Mouse (Mus musculus) heart, embryonic 13.5 days (tissue): ENCODE data around the gene E130309D02Rik. TPM values are rescaled to one million over a fixed set of nuclear protein-coding genes. Genes with fewer than 3 reads are reported as not detected.

ENCODE experiments used
- ATAC-seq: fragments of 200-750 bp; cut with Nextera tagmentation; 2 replicates; pipeline ENCODE4 v1.8.0; 2017; ENCODE audit warnings: moderate TSS enrichment; ENCODE audit not compliant: insufficient number of reproducible peaks, low FRiP score, low TSS enrichment; ENCODE audit errors: extremely low read depth
- H3K27ac ChIP-seq: fragments of 300-500 bp; sonication (generic); replicated peaks from 2 replicates; pipeline ENCODE4 v1.5.1; 2015; ENCODE audit warnings: moderate library complexity, mild to moderate bottlenecking, inconsistent platforms
- H3K27me3 ChIP-seq: fragments of 300-500 bp; sonication (generic); replicated peaks from 2 replicates; pipeline ENCODE4 v1.6.1; 2015; ENCODE audit warnings: mild to moderate bottlenecking, inconsistent platforms
- H3K36me3 ChIP-seq: fragments of 300-500 bp; sonication (generic); 2 replicates; pipeline ENCODE4 v1.6.1; 2015; ENCODE audit warnings: mild to moderate bottlenecking, inconsistent platforms
- H3K4me1 ChIP-seq: fragments of 300-500 bp; sonication (generic); 2 replicates; pipeline ENCODE4 v1.6.1; 2015; ENCODE audit warnings: inconsistent platforms
- H3K4me2 ChIP-seq: fragments of 300-500 bp; sonication (generic); 2 replicates; pipeline ENCODE4 v1.6.1; 2015; ENCODE audit warnings: inconsistent platforms, mild to moderate bottlenecking, moderate library complexity
- H3K4me3 ChIP-seq: fragments of 300-500 bp; sonication (generic); 2 replicates; pipeline ENCODE4 v1.5.1; 2015; ENCODE audit warnings: moderate library complexity, mild to moderate bottlenecking, inconsistent platforms
- H3K9ac ChIP-seq: fragments of 300-500 bp; sonication (generic); 2 replicates; pipeline ENCODE4 v1.6.1; 2015; ENCODE audit warnings: inconsistent platforms, mild to moderate bottlenecking, moderate library complexity
- H3K9me3 ChIP-seq: fragments of 300-500 bp; sonication (generic); 2 replicates; pipeline ENCODE4 v1.6.1; 2016; ENCODE audit warnings: inconsistent platforms
- WGBS: fragments of 180-500 bp; shearing (Covaris S2); methylation state at CpG from one replicate; pipeline ENCODE4 v1.1.7; 2015; ENCODE audit warnings: mixed read lengths; 5-methylcytosine and 5-hydroxymethylcytosine counted together
- polyA plus RNA-seq: library from polyadenylated mRNA; unstranded; fragments of >200 nt; fragmentation: Nextera tagmentation; extraction: Ambion mirVana; gene quantifications from 2 replicates; pipeline ENCODE4 v1.2.1, GENCODE M21; 2015

The E130309D02Rik gene
- 22.6 and 22.7 TPM in 2 replicates for polyA plus RNA-seq

DNA sequence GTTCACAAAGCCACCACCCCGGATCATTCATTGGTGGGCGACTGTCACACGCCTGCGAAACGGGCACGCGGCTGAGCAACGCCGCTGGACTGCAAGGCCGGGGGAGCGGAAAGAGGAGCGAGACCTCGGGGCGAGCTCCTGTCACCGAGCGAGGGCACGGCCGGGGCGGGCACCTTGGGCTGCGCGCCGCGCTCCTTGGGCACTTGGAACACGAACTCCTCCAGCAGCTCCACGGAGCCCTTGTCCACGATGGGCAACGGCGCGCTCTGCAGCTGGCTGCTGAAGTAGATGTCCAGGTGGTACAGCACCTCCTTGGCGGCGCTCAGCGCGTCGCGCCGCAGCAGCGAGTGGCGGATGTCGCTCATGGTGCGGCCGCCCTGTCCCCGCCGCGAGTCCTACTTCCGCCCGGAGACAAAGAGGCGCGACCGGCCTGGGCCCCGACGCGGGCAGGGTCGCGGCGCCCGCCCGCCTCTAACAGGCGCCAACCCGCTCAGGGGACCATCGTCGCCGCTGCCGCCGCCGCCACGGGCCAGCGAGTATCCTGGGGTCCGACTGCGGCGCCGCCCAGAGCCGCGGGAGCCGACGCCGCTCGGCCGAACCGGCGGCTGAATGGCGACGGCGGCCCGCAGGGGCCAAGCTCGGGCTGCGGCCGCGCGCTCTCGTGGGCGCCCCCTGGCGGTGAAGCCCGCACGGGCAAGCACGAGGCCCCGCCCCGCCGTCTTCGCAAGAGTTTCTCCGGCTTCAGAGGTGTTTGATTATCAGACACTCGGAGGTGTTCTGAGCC lies at the start of gene E130309D02Rik:
TSS of gene E130309D02Rik (minus strand) at position 631 of the 784 bp plus-strand sequence.
- Histone ChIP-seq H3K27ac (peak within 1 kb of the TSS; percentile 93), H3K36me3 (peaks cover 80% of the 10 kb centered on the region)

DNA sequence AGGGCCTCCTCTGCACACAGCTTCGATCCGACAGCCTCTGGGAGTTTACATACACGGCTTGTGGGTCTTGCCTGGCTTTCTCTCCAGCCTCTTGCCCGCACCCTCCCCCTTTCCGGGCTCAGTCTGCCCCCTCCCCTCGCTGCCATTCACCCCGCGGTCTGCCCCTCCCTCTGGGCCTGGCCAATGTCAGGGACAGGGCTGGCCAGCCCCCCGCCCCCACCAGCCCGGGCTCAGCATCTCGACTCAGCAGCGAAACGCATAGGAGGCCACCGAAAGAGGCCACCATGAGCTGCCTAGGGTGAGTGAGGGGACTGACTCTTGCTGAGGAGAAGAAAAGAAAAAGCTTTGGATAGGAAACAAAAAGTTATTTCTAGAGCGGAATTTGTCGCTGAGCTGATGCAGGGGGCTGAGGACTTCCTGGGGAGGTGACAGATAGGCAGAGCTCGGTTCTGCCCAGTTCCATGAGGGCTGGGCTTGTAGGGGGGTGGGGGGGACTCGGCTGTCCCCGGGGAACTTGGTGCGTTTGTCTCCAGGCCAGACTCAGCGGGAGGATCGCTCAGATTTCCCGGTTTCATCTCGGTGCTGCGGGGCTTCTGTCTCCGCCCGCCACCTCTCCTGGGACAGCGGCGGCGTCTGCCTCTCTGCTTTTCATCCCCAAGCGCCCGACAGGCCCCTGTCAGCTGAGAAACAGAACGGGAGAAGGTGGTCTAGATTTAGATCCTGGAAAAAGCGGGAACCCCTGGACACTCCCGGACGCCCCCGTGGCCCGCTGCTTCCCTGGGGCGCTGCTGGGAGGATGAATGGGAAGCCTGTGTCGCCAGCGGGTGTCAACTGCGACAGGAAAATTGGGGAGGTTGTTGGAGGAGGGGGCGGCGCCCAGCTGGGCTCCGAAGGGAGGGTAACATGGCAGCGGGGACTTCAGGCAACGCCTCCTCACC lies 48.8 kb upstream of the E130309D02Rik start:
- H3K4me3 ChIP-seq: peak overlapping the region; percentile 59
- no peak; the same call in 1 of the 2 replicates for ATAC-seq
- H3K4me1 ChIP-seq: peaks cover 15% of the 10 kb centered on the region
- H3K4me2 ChIP-seq: peak overlapping the region; percentile 94
- no peak overlapping the region for H3K27ac ChIP-seq
- under 1% methylated on average over 47 of the region's 47 CpGs for WGBS
- no peaks in the 10 kb centered on the region for H3K36me3 ChIP-seq
- peaks cover 69% of the 10 kb centered on the region for H3K27me3 ChIP-seq
- H3K9ac ChIP-seq: peak overlapping the region; percentile 81
- no peaks in the 10 kb centered on the region for H3K9me3 ChIP-seq

More for the DNA sequence above, at the start of gene E130309D02Rik:
- Histone ChIP-seq H3K4me2 (peak within 1 kb of the TSS; percentile 80), H3K4me1 (peaks cover 18% of the 10 kb centered on the region), H3K4me3 (peak within 1 kb of the TSS; percentile 90), H3K27me3 (no peaks in the 10 kb centered on the region), H3K9me3 (no peaks in the 10 kb centered on the region), H3K9ac (peak within 1 kb of the TSS; percentile 96)
- under 1% methylated on average over 95 of the region's 101 CpGs for WGBS
- ATAC-seq: peak; percentile 77

DNA sequence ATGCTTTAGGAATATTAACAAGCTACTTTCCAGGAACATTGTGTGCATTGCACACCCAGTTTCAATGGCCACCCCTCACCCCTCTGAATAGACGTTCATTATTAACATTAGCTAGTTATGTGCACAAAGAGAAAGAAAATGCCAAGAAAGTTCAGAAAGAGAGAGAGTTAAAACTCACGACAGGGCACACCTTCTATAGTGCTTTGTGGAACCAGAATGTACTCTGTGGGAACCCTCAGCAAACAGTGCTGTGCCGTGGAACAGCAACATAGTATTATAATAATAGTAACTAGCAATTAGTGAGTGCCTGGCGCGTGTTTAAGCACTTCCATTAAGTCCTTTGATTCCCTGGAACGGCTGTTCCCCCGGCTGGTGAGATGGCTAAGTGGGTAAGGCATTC lies 46.3 kb upstream of the E130309D02Rik start:
- ATAC-seq: no peak
- H3K27me3 ChIP-seq: peaks cover 75% of the 10 kb centered on the region
- WGBS: 65% methylated on average over 7 of the region's 7 CpGs

DNA sequence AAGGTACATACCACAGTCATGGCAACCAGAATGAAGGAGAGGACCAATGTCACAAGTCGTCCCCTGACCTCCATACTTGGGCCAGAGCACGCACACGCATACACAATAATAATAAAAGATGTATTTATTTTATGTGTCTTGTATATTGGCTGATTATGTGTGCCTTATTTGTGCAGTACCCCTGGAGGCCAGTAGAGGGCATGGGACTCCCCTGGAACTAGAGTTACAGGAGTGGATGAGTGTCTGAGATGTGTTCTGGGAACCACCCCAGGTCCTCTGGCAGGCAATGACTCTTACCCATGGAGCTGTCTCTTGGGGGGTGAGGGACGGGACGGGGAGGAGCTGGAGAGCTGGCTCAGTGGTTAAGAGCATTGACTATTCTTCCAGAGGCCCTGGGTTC lies 44.8 kb upstream of the E130309D02Rik start:
- WGBS: 53% methylated on average over 5 of the region's 5 CpGs
- H3K36me3 ChIP-seq: no peaks in the 10 kb centered on the region

More for the DNA sequence above, 46.3 kb upstream of the E130309D02Rik start:
- no peaks in the 10 kb centered on the region for H3K9me3 ChIP-seq
- no peak overlapping the region for H3K27ac ChIP-seq
- no peak overlapping the region for H3K4me3 ChIP-seq
- H3K9ac ChIP-seq: no peak overlapping the region
- peaks cover 24% of the 10 kb centered on the region for H3K4me1 ChIP-seq
- no peak overlapping the region for H3K4me2 ChIP-seq
- H3K36me3 ChIP-seq: no peaks in the 10 kb centered on the region

DNA sequence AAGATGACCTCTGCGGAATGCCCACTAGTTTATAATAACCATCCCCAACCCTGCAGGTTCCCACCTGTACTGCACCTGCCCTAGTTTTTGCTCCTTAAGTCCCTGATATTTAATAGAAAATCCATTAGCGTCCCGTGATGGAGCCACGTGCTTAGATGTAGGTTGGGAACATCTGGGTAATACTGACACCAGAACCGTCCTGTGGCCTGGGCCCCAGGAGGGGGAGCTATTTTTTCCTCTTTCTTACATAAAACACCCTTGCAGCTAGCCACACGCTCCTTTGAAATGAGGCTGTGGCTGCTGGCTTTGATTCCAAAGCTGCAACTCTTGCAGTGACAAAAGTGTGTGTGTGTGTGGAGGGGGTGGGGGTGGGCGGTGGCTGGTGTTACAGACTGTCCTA lies 44.1 kb upstream of the E130309D02Rik start:
- Histone ChIP-seq H3K36me3 (no peaks in the 10 kb centered on the region), H3K4me1 (peaks cover 20% of the 10 kb centered on the region), H3K4me2 (no peak overlapping the region), H3K9me3 (no peaks in the 10 kb centered on the region), H3K27me3 (peaks cover 69% of the 10 kb centered on the region), H3K4me3 (no peak overlapping the region), H3K9ac (no peak overlapping the region), H3K27ac (no peak overlapping the region)
- ATAC-seq: no peak
- WGBS: 36% methylated on average over 7 of the region's 7 CpGs

More for the DNA sequence above, 44.8 kb upstream of the E130309D02Rik start:
- H3K27ac ChIP-seq: no peak overlapping the region
- H3K27me3 ChIP-seq: peaks cover 73% of the 10 kb centered on the region
- no peak overlapping the region for H3K9ac ChIP-seq
- no peak overlapping the region for H3K4me2 ChIP-seq
- H3K4me1 ChIP-seq: peaks cover 24% of the 10 kb centered on the region
- H3K4me3 ChIP-seq: no peak overlapping the region
- no peaks in the 10 kb centered on the region for H3K9me3 ChIP-seq
- no peak for ATAC-seq

DNA sequence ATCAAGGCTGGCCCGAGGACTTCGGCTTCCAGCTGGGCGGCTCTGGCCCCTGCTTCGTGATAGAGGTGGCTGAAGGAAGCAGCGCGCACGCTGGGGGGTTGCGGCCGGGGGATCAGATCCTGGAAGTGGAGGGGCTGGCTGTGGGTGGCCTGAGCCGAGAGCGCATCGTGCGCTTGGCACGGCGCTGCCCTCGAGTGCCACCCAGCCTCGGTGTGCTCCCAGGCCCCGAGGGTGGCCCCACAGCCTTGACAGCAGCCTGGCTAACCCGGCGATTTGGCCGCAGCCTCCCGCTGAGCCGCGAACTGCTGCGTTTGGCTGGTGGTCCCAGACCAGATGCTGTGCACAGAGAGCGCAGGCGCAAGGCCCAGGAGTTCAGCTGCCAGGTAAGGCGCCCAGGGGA lies 42.4 kb upstream of the E130309D02Rik start:
- Histone ChIP-seq H3K4me2 (peak overlapping the region; percentile 65), H3K27me3 (peaks cover 59% of the 10 kb centered on the region), H3K9me3 (peaks cover 1% of the 10 kb centered on the region; the same call in 1 of the 2 replicates), H3K27ac (no peak overlapping the region), H3K4me1 (peaks cover 9% of the 10 kb centered on the region), H3K36me3 (no peaks in the 10 kb centered on the region), H3K9ac (peak overlapping the region; percentile 63), H3K4me3 (peak overlapping the region; percentile 37)
- 2% methylated on average over 28 of the region's 28 CpGs for WGBS
- ATAC-seq: no peak

DNA sequence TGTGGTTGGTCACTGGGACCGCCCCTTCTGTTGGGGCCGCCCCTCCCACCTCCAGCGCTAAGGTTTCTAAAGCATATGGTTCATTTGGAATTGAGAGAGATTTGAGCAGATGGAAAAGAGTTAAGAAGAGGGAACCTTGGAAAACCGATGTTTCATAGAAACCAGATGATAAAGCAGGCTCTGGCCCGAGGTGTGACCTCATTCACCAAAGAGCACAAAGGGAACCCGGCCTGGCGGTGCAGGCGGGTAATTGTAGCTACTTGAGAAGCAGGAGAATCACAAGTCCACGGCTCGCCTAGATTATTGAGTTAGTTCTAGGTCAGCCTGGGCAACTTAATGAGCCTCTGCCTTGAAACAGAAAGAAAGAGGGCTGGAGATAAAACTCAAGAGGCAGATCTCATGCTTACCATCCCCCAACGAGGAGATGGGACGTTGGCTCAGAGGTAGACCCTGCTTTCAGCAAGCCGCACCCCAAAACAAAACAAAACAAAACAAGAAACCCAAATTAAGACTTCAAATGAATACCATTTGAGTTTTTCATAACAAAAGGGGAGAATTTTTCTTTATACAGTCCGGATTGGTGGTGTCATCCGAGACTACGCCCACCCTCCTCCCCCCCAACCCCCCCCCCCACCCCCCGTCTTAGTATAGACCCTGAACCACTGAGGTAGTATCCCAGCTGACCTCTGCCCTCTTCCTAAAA lies 41.7 kb upstream of the E130309D02Rik start, which contains the start of gene Grid2ip:
TSS of gene Grid2ip (plus strand) at position 653 of the 703 bp plus-strand sequence.
- no peak within 1 kb of the TSS for H3K27ac ChIP-seq
- H3K9ac ChIP-seq: peak within 1 kb of the TSS; percentile 63
- H3K4me2 ChIP-seq: peak within 1 kb of the TSS; percentile 65
- ATAC-seq: no peak
- 18% methylated on average over 17 of the region's 17 CpGs for WGBS
- H3K4me3 ChIP-seq: peak within 1 kb of the TSS; percentile 37
- no peaks in the 10 kb centered on the region for H3K36me3 ChIP-seq
- H3K9me3 ChIP-seq: peaks cover 4% of the 10 kb centered on the region; the same call in 1 of the 2 replicates
- H3K27me3 ChIP-seq: peaks cover 54% of the 10 kb centered on the region
- peaks cover 9% of the 10 kb centered on the region for H3K4me1 ChIP-seq

DNA sequence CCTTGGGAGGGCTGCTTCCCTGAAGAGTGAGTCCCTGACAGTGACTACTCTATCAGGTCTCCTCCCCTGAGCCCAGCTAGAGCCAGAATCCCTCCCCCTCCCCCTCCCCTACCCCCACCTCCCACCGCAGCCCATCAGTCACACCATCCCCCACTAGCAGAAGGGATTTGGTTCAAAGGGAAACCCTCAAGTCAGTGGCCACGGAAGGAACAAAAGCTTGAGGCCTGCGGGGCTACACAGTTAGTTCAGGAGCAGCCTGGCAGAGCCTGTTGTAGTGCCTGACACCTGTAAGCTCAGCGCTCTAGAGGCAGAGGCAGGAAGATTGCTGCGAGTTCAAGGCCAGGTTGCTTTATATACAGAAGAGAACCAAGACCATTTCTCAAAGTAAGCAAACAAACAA lies 40.9 kb upstream of the E130309D02Rik start:
- Histone ChIP-seq H3K4me1 (peaks cover 9% of the 10 kb centered on the region), H3K9me3 (peaks cover 5% of the 10 kb centered on the region; the same call in 1 of the 2 replicates), H3K27ac (no peak overlapping the region), H3K27me3 (peaks cover 54% of the 10 kb centered on the region), H3K4me2 (no peak overlapping the region), H3K36me3 (no peaks in the 10 kb centered on the region), H3K9ac (no peak overlapping the region), H3K4me3 (no peak overlapping the region)
- no peak for ATAC-seq
- whole genome bisulfite sequencing: 32% methylated on average over 5 of the region's 5 CpGs

DNA sequence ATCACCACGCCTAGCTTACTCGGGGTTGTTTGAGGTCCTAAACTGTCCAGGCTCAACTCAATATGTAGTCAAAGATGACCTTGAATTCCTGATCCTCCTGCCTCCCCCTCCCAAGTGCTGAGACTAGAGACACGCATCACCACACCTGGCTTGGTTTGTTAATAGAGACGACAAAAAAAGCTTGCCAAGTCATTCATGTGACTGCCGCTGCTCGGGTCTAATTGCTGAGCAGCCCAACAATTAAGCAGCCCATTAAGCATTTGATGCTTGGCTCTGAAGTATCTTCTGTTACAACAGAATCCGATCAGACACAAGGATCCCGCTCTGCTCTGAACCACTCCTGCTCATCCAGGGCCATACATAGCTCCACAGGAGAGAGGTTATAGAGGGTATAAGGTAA lies 31.2 kb upstream of the E130309D02Rik start:
- Histone ChIP-seq H3K9me3 (peaks cover 8% of the 10 kb centered on the region), H3K4me2 (no peak overlapping the region), H3K27ac (no peak overlapping the region), H3K36me3 (no peaks in the 10 kb centered on the region), H3K9ac (no peak overlapping the region), H3K27me3 (no peaks in the 10 kb centered on the region), H3K4me1 (no peaks in the 10 kb centered on the region), H3K4me3 (no peak overlapping the region)
- 70% methylated on average over 8 of the region's 8 CpGs for WGBS
- ATAC-seq: no peak

DNA sequence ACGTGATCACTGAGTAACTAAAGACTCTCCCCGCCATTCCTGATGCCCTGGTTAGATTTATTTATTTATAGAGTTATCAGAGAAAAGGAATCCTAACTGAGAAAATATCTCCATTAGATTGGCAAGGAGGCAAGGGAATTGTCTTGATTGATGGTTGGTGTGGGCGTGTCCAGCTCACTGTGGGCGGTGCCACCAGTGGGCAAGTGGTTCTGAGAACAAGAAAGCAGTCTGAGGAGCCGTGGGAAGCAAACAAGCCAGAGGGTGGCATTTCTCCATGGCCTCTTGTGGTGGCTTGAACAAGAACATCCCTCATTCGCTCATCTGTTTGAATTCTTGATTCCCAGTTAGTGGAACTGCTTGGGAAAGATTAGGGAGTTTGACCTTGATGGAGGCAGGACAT lies 24.4 kb upstream of the E130309D02Rik start:
- Histone ChIP-seq H3K9me3 (no peaks in the 10 kb centered on the region), H3K9ac (no peak overlapping the region), H3K4me3 (no peak overlapping the region), H3K4me2 (no peak overlapping the region), H3K36me3 (no peaks in the 10 kb centered on the region), H3K27me3 (peaks cover 16% of the 10 kb centered on the region), H3K4me1 (no peaks in the 10 kb centered on the region), H3K27ac (no peak overlapping the region)
- no peak for ATAC-seq
- 51% methylated on average over 6 of the region's 6 CpGs for WGBS
